In genomic region chr8:123384883-123385540, GRCm38 (mm10) we compare ENCODE assay signal across 9 mouse cellular contexts. TPM values are rescaled to one million over a fixed set of nuclear protein-coding genes. Genes with fewer than 3 reads are reported as not detected.
DNase-seq lines count a peak whose midpoint lies in the region; ATAC-seq and TF ChIP-seq lines count a peak whose summit lies in the region.
"Had no signal": no experiment of that assay in that cellular context is flagged by ENCODE, and none has a peak within 500 bp of the region (broad histone marks: within the 10 kb centered on the region; RNA-seq: fewer than 3 reads in every experiment).

No protein-coding gene starts in this region.

- no peak for ATAC-seq in liver, embryonic 14.5 days (ENCODE audit: insufficient read depth)

- H3K36me3 ChIP-seq in liver, embryonic 14.5 days (replicated peaks; ENCODE audit: control insufficient read depth, insufficient read depth, low read depth): peaks cover 35% of the 10 kb centered on the region

- intact Hi-C loops in left cerebral cortex, postnatal 4 days (cut with DNase I): no loop called here
- intact Hi-C loops in left cerebral cortex, postnatal 36 days (cut with DNase I): no loop called here
- intact Hi-C loops in heart, postnatal 36 days (cut with DNase I): no loop called here

- no peaks in the 10 kb centered on the region for H3K9me3 ChIP-seq in liver, embryonic 14.5 days (ENCODE audit: control insufficient read depth, low read length)

- DNase-seq in adrenal gland, postnatal 25 days: peak; percentile 42
- DNase-seq in adrenal gland, adult 8-10 months: no peak
- peak; percentile 48 for DNase-seq in left cerebral cortex, postnatal 4 days
- DNase-seq in left cerebral cortex, postnatal 36 days (ENCODE audit: low spot score in 2 of 2): no peak
- peak; percentile 68 for DNase-seq in NIH3T3 (ENCODE audit: low read depth)
- DNase-seq in liver, embryonic 14.5 days (ENCODE audit: low read depth in 3 of 3, low spot score in 3 of 3): no peak
- no peak for DNase-seq in urinary bladder, postnatal 36 days (ENCODE audit: low spot score in 2 of 2)
- DNase-seq in heart, postnatal 36 days: no peak

- 60% methylated on average over 9 of the region's 9 CpGs for WGBS in liver, embryonic 14.5 days (ENCODE audit: insufficient replicate concordance)

- H3K4me1 ChIP-seq in liver, embryonic 14.5 days (replicated peaks; ENCODE audit: control insufficient read depth in 2 of 2, insufficient read depth in 2 of 2, low read length in 1 of 2): no peaks in the 10 kb centered on the region

- no peak overlapping the region for H3K27ac ChIP-seq in liver, embryonic 14.5 days

- no peak overlapping the region for H3K4me3 ChIP-seq in liver, embryonic 14.5 days (ENCODE audit: insufficient read depth in 1 of 2, low read depth in 2 of 2, low read length in 2 of 2)

- TF ChIP-seq CTCF in liver, embryonic 14.5 days (IDR thresholded peaks at IDR 0.05; ENCODE audit: low read depth): peak; percentile 79

- no peak overlapping the region for H3K9ac ChIP-seq in liver, embryonic 14.5 days (replicated peaks)

- no peaks in the 10 kb centered on the region for H3K27me3 ChIP-seq in liver, embryonic 14.5 days (ENCODE audit: control insufficient read depth, insufficient read depth, low read length)

- H3K4me2 ChIP-seq in liver, embryonic 14.5 days (ENCODE audit: low read depth): no peak overlapping the region

- no peak for TF ChIP-seq EP300 in liver, embryonic 14.5 days (IDR thresholded peaks at IDR 0.05; ENCODE audit: low read depth)

RNA-seq across cellular contexts. Expression of gene Tcf25, which starts 11.5 kb away (rescaled TPM):
- 203 and 237 TPM in 2 replicates for total RNA-seq in adrenal gland, postnatal 25 days (2021)
- total RNA-seq in adrenal gland, adult 8-10 months (2022): 100 to 1,000 TPM; 223 to 301 (median 278) TPM
- total RNA-seq in left cerebral cortex, postnatal 4 days (2021): 100 to 1,000 TPM; 334 to 346 TPM
- total RNA-seq in left cerebral cortex, postnatal 36 days (2021): 100 to 1,000 TPM; 543 to 593 TPM
- polyA plus RNA-seq in liver, embryonic 14.5 days (2012; rRNA removed): 37.8 and 45.6 TPM in 2 replicates
- polyA plus RNA-seq in liver, embryonic 14.5 days (2014; fragmentation: Nextera tagmentation; extraction: Ambion mirVana): 44.0 and 53.1 TPM in 2 replicates
- total RNA-seq in heart, postnatal 36 days (2021): 100 to 1,000 TPM; 121 to 130 TPM

RNA-seq across cellular contexts. Expression of gene Mc1r, which starts 21.9 kb away (rescaled TPM):
- total RNA-seq in adrenal gland, postnatal 25 days (2021): not detected in 2 replicates
- total RNA-seq in adrenal gland, adult 8-10 months (2022): under 1 TPM in 1 of 4 experiments, not detected in 3; 0.13 TPM
- not detected for total RNA-seq in left cerebral cortex, postnatal 4 days (2021)
- under 1 TPM in 1 of 2 experiments, not detected in 1; 0.14 TPM for total RNA-seq in left cerebral cortex, postnatal 36 days (2021)
- polyA plus RNA-seq in liver, embryonic 14.5 days (2012; rRNA removed): 0.03 TPM in 2 replicates
- not detected in 2 replicates for polyA plus RNA-seq in liver, embryonic 14.5 days (2014; fragmentation: Nextera tagmentation; extraction: Ambion mirVana)
- not detected for total RNA-seq in heart, postnatal 36 days (2021)
- total RNA-seq: heart, postnatal 10 days had no signal

RNA-seq across cellular contexts. Expression of gene Tubb3, which starts 26.2 kb away (rescaled TPM):
- total RNA-seq in adrenal gland, postnatal 25 days (2021): 1.7 and 2.8 TPM in 2 replicates
- 1 to 10 TPM; 2.9 to 9.7 (median 6.6) TPM for total RNA-seq in adrenal gland, adult 8-10 months (2022)
- 1,000 to 10,000 TPM; 2,432 to 2,471 TPM for total RNA-seq in left cerebral cortex, postnatal 4 days (2021)
- 100 to 1,000 TPM; 399 to 458 TPM for total RNA-seq in left cerebral cortex, postnatal 36 days (2021)
- 0.70 and 3.8 TPM in 2 replicates for polyA plus RNA-seq in liver, embryonic 14.5 days (2012; rRNA removed)
- 0.29 and 0.42 TPM in 2 replicates for polyA plus RNA-seq in liver, embryonic 14.5 days (2014; fragmentation: Nextera tagmentation; extraction: Ambion mirVana)
- total RNA-seq in heart, postnatal 36 days (2021): under 1 TPM in 1 of 2 experiments, not detected in 1; 0.72 TPM

RNA-seq across cellular contexts. Expression of gene Def8, which starts 38.3 kb away (rescaled TPM):
- total RNA-seq in adrenal gland, postnatal 25 days (2021): 19.1 and 29.4 TPM in 2 replicates
- 10 to 100 TPM; 27.8 to 40.1 (median 34.2) TPM for total RNA-seq in adrenal gland, adult 8-10 months (2022)
- 10 to 100 TPM; 68.3 to 70.1 TPM for total RNA-seq in left cerebral cortex, postnatal 4 days (2021)
- 10 to 100 TPM; 62.0 to 64.3 TPM for total RNA-seq in left cerebral cortex, postnatal 36 days (2021)
- polyA plus RNA-seq in liver, embryonic 14.5 days (2012; rRNA removed): 7.1 and 8.0 TPM in 2 replicates
- 10.5 and 12.6 TPM in 2 replicates for polyA plus RNA-seq in liver, embryonic 14.5 days (2014; fragmentation: Nextera tagmentation; extraction: Ambion mirVana)
- total RNA-seq in heart, postnatal 36 days (2021): 10 to 100 TPM; 51.6 to 58.1 TPM

RNA-seq across cellular contexts. Expression of gene Spire2, which starts 52.5 kb away (rescaled TPM):
- 1.7 and 2.2 TPM in 2 replicates for total RNA-seq in adrenal gland, postnatal 25 days (2021)
- total RNA-seq in adrenal gland, adult 8-10 months (2022): 1 to 10 TPM; 2.3 to 2.8 (median 2.4) TPM
- 10 to 100 TPM; 25.4 to 27.0 TPM for total RNA-seq in left cerebral cortex, postnatal 4 days (2021)
- total RNA-seq in left cerebral cortex, postnatal 36 days (2021): 10 to 100 TPM; 14.8 to 18.2 TPM
- 3.0 TPM in 2 replicates for polyA plus RNA-seq in liver, embryonic 14.5 days (2012; rRNA removed)
- 2.2 and 2.9 TPM in 2 replicates for polyA plus RNA-seq in liver, embryonic 14.5 days (2014; fragmentation: Nextera tagmentation; extraction: Ambion mirVana)
- under 1 TPM; 0.11 to 0.14 TPM for total RNA-seq in heart, postnatal 36 days (2021)

Comparison
In these comparisons a context has a peak if more than half of its experiments do, and no peak if none do; other contexts are left out.
1. DNase-seq: peak in adrenal gland, postnatal 25 days (single experiment), left cerebral cortex, postnatal 4 days (single experiment) and NIH3T3 (single experiment); none in adrenal gland, adult 8-10 months (single experiment), left cerebral cortex, postnatal 36 days (0 of 2), liver, embryonic 14.5 days (0 of 3), urinary bladder, postnatal 36 days (0 of 2) and heart, postnatal 36 days (0 of 2).
2. RNA of gene Tubb3, which starts 26.2 kb away (total RNA-seq): 2,432 to 2,471 TPM in left cerebral cortex, postnatal 4 days and 399 to 458 TPM in left cerebral cortex, postnatal 36 days; 2.9 to 9.7 TPM in adrenal gland, adult 8-10 months, 1.7 to 2.8 TPM in adrenal gland, postnatal 25 days and 0.72 TPM in heart, postnatal 36 days; every median in the first group is over 10 times any median in the second.